Mouse (Mus musculus): ENCODE data around the gene Hoxa3. TPM values are rescaled to one million over a fixed set of nuclear protein-coding genes. Genes with fewer than 3 reads are reported as not detected.

Gene Hoxa3
- polyA plus RNA-seq, 1 experiment from 2014 or later: not detected

GRCm38 (mm10) chr6:52227470-52228222 is 14.5 kb upstream of the Hoxa3 start:
- 2% methylated on average over 11 of the region's 11 CpGs for WGBS

GRCm38 (mm10) chr6:52226569-52227257 is 13.6 kb upstream of the Hoxa3 start:
- no peak overlapping the region for H3K9ac ChIP-seq (replicated peaks; ENCODE audit: low read depth, low read length)
- WGBS: 4% methylated on average over 26 of the region's 26 CpGs
- H3K27ac ChIP-seq (ENCODE audit: low read length): no peak overlapping the region
- H3K9me3 ChIP-seq (ENCODE audit: control insufficient read depth, low read length): no peaks in the 10 kb centered on the region
- no peak for ATAC-seq
- H3K4me3 ChIP-seq (replicated peaks; ENCODE audit: low read length): no peak overlapping the region
- H3K36me3 ChIP-seq (ENCODE audit: control insufficient read depth, insufficient read depth): no peaks in the 10 kb centered on the region
- no peak overlapping the region for H3K4me2 ChIP-seq (ENCODE audit: low read length)
- 0 out of 2 replicates have a peak, but pooled peaks cover 4% of the 10 kb centered on the region for H3K4me1 ChIP-seq (replicated peaks; ENCODE audit: control insufficient read depth, insufficient read depth, low read length)
- H3K27me3 ChIP-seq (replicated peaks; ENCODE audit: control insufficient read depth, insufficient read depth, low read length): peaks cover 90% of the 10 kb centered on the region

More at GRCm38 (mm10) chr6:52227470-52228222, 14.5 kb upstream of the Hoxa3 start:
- Histone ChIP-seq H3K9me3 (ENCODE audit: control insufficient read depth, low read length) (no peaks in the 10 kb centered on the region), H3K36me3 (ENCODE audit: control insufficient read depth, insufficient read depth) (no peaks in the 10 kb centered on the region), H3K4me2 (ENCODE audit: low read length) (no peak overlapping the region), H3K9ac (replicated peaks; ENCODE audit: low read depth, low read length) (no peak overlapping the region), H3K4me1 (replicated peaks; ENCODE audit: control insufficient read depth, insufficient read depth, low read length) (no peaks in the 10 kb centered on the region), H3K4me3 (replicated peaks; ENCODE audit: low read length) (no peak overlapping the region), H3K27me3 (replicated peaks; ENCODE audit: control insufficient read depth, insufficient read depth, low read length) (peaks cover 90% of the 10 kb centered on the region), H3K27ac (ENCODE audit: low read length) (no peak overlapping the region)
- no peak for ATAC-seq

- ATAC-seq: no peak
- Histone ChIP-seq H3K4me3 (replicated peaks; ENCODE audit: low read length) (no peak overlapping the region), H3K9ac (replicated peaks; ENCODE audit: low read depth, low read length) (no peak overlapping the region), H3K9me3 (ENCODE audit: control insufficient read depth, low read length) (no peaks in the 10 kb centered on the region), H3K4me2 (ENCODE audit: low read length) (no peak overlapping the region), H3K36me3 (ENCODE audit: control insufficient read depth, insufficient read depth) (no peaks in the 10 kb centered on the region), H3K27ac (ENCODE audit: low read length) (no peak overlapping the region), H3K4me1 (replicated peaks; ENCODE audit: control insufficient read depth, insufficient read depth, low read length) (peaks cover 9% of the 10 kb centered on the region), H3K27me3 (replicated peaks; ENCODE audit: control insufficient read depth, insufficient read depth, low read length) (peaks cover 93% of the 10 kb centered on the region)
- 2% methylated on average over 69 of the region's 69 CpGs for WGBS
Measured at GRCm38 (mm10) chr6:52225612-52226568, 12.8 kb upstream of the Hoxa3 start.

GRCm38 (mm10) chr6:52224895-52225611 is 11.9 kb upstream of the Hoxa3 start:
- Histone ChIP-seq H3K27me3 (replicated peaks; ENCODE audit: control insufficient read depth, insufficient read depth, low read length) (peaks cover 94% of the 10 kb centered on the region), H3K4me1 (replicated peaks; ENCODE audit: control insufficient read depth, insufficient read depth, low read length) (peaks cover 9% of the 10 kb centered on the region), H3K9ac (replicated peaks; ENCODE audit: low read depth, low read length) (no peak overlapping the region), H3K36me3 (ENCODE audit: control insufficient read depth, insufficient read depth) (no peaks in the 10 kb centered on the region), H3K27ac (ENCODE audit: low read length) (no peak overlapping the region), H3K9me3 (ENCODE audit: control insufficient read depth, low read length) (no peaks in the 10 kb centered on the region), H3K4me2 (ENCODE audit: low read length) (no peak overlapping the region), H3K4me3 (replicated peaks; ENCODE audit: low read length) (no peak overlapping the region)
- 1% methylated on average over 36 of the region's 36 CpGs for WGBS
- no peak for ATAC-seq

GRCm38 (mm10) chr6:52223939-52224760 is 11.0 kb upstream of the Hoxa3 start:
- Histone ChIP-seq H3K4me2 (ENCODE audit: low read length) (no peak overlapping the region), H3K27me3 (replicated peaks; ENCODE audit: control insufficient read depth, insufficient read depth, low read length) (peaks cover 95% of the 10 kb centered on the region), H3K4me1 (replicated peaks; ENCODE audit: control insufficient read depth, insufficient read depth, low read length) (peaks cover 9% of the 10 kb centered on the region), H3K27ac (ENCODE audit: low read length) (no peak overlapping the region), H3K9me3 (ENCODE audit: control insufficient read depth, low read length) (no peaks in the 10 kb centered on the region), H3K36me3 (ENCODE audit: control insufficient read depth, insufficient read depth) (no peaks in the 10 kb centered on the region), H3K4me3 (replicated peaks; ENCODE audit: low read length) (no peak overlapping the region), H3K9ac (replicated peaks; ENCODE audit: low read depth, low read length) (no peak overlapping the region)
- under 1% methylated on average over 24 of the region's 24 CpGs for WGBS
- no peak for ATAC-seq

- peaks cover 9% of the 10 kb centered on the region for H3K4me1 ChIP-seq (replicated peaks; ENCODE audit: control insufficient read depth, insufficient read depth, low read length)
- H3K36me3 ChIP-seq (ENCODE audit: control insufficient read depth, insufficient read depth): no peaks in the 10 kb centered on the region
- no peak overlapping the region for H3K4me2 ChIP-seq (ENCODE audit: low read length)
- no peak overlapping the region for H3K9ac ChIP-seq (replicated peaks; ENCODE audit: low read depth, low read length)
- no peak for ATAC-seq
- peaks cover 95% of the 10 kb centered on the region for H3K27me3 ChIP-seq (replicated peaks; ENCODE audit: control insufficient read depth, insufficient read depth, low read length)
- no peak overlapping the region for H3K27ac ChIP-seq (ENCODE audit: low read length)
- WGBS: 14% methylated on average over 13 of the region's 13 CpGs
- H3K9me3 ChIP-seq (ENCODE audit: control insufficient read depth, low read length): no peaks in the 10 kb centered on the region
- H3K4me3 ChIP-seq (replicated peaks; ENCODE audit: low read length): no peak overlapping the region
Measured at GRCm38 (mm10) chr6:52222729-52223128, 9.6 kb upstream of the Hoxa3 start.

GRCm38 (mm10) chr6:52221993-52222685 is 9.0 kb upstream of the Hoxa3 start:
- 6% methylated on average over 21 of the region's 21 CpGs for WGBS
- Histone ChIP-seq H3K4me1 (replicated peaks; ENCODE audit: control insufficient read depth, insufficient read depth, low read length) (peaks cover 13% of the 10 kb centered on the region), H3K4me3 (replicated peaks; ENCODE audit: low read length) (peak overlapping the region; percentile 51), H3K4me2 (ENCODE audit: low read length) (peak overlapping the region; percentile 95), H3K9me3 (ENCODE audit: control insufficient read depth, low read length) (no peaks in the 10 kb centered on the region), H3K27me3 (replicated peaks; ENCODE audit: control insufficient read depth, insufficient read depth, low read length) (peaks cover 95% of the 10 kb centered on the region), H3K36me3 (ENCODE audit: control insufficient read depth, insufficient read depth) (no peaks in the 10 kb centered on the region), H3K9ac (replicated peaks; ENCODE audit: low read depth, low read length) (no peak overlapping the region), H3K27ac (ENCODE audit: low read length) (no peak overlapping the region)
- peak; percentile 24; the same call in 1 of the 2 replicates for ATAC-seq
